Mouse (Mus musculus) C2C12 (cell line): ENCODE data around the gene Erbin.
A peak's percentile ranks its signal among the peaks of the same experiment; 100 is the strongest.

Source experiments
- CTCF ChIP-seq: IDR thresholded peaks from one replicate; pipeline ENCODE4 v1.5.1; 2011; ENCODE audit not compliant: control insufficient read depth, insufficient read depth, insufficient read length
- FOSL1 ChIP-seq: IDR thresholded peaks from one replicate; pipeline ENCODE4 v1.8.0; 2011; ENCODE audit warnings: mild to moderate bottlenecking, low read length; ENCODE audit not compliant: poor library complexity, insufficient read depth, severe bottlenecking
- MAX ChIP-seq: IDR thresholded peaks from one replicate; pipeline ENCODE4 v1.6.1; 2011; ENCODE audit warnings: mild to moderate bottlenecking, control low read depth
- MYOD1 ChIP-seq: IDR thresholded peaks from one replicate; pipeline ENCODE4 v1.6.1; 2011; ENCODE audit warnings: low read depth; ENCODE audit not compliant: control insufficient read depth, insufficient read length
- MYOG ChIP-seq: IDR thresholded peaks from one replicate; pipeline ENCODE4 v1.6.1; 2011; ENCODE audit not compliant: control insufficient read depth, insufficient read length; ENCODE audit errors: extremely low read depth
- USF1 ChIP-seq: IDR thresholded peaks from one replicate; pipeline ENCODE4 v1.6.1; 2011; ENCODE audit warnings: low read depth, mild to moderate bottlenecking, control low read depth, moderate library complexity

- peak; percentile 94 for TF ChIP-seq USF1
- no peak for TF ChIP-seq CTCF
- TF ChIP-seq MAX, result peak; percentile 16
- no peak for TF ChIP-seq MYOG
- TF ChIP-seq MYOD1, result no peak
- TF ChIP-seq FOSL1, result no peak
Observed at GRCm38 (mm10) chr13:103774119-103774757, 146.1 kb downstream of the Erbin start, which contains the start of gene Srek1.
